Mouse (Mus musculus) thymus, adult 2 months (tissue): ENCODE results near the gene Mpv17l2.

Experiments
- CTCF ChIP-seq: fragments of 200-500 bp; IDR thresholded peaks from 2 replicates; pipeline ENCODE4 v1.5.1; 2012; ENCODE audit warnings: mild to moderate bottlenecking, control low read depth, low read length, moderate library complexity, borderline replicate concordance; ENCODE audit not compliant: control insufficient read depth, poor library complexity, insufficient read depth; ENCODE audit errors: extremely low read depth
- POLR2A ChIP-seq: fragments of 200-500 bp; IDR thresholded peaks from 2 replicates; pipeline ENCODE4 v1.6.1; 2012; ENCODE audit warnings: mild to moderate bottlenecking, low read length, control low read depth, moderate library complexity; ENCODE audit not compliant: control insufficient read depth, poor library complexity, insufficient read depth; ENCODE audit errors: extremely low read depth

DNA sequence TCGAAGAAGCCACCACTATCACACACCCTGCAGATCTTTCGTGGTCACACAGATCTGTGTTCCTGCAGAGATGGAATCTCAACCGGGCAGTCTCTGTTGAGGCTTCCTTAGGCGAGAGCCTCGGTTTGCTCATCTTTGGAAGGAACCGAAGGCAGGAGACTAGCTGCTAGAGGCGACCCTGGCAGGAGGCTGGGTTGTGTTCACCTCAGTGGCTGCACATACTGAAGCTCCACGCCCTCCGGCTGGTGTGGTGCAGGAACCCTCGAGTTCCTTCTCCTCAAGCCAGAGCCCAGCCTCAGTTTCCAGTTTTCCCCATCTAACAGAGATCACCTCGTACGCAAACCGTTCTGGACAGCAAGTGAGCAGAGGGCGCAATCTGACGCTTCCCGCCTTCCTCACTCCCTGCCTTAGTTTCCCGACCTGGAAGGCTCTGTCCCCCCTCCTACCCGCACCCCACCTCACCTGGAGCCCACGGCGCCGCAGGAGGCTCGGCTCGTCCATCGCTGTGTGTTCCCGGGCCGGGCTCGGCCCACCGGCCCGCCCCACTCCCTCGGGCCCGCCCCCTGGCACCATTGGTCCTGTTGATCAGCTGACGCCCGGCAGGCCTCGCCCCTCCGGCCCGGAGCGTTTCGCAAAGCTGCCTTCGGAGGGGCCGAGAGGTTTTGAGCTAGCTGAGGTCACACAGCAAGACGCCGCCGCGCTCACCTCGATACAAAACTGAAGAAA is 43.9 kb upstream of the Mpv17l2 start, which contains the start of gene Mast3:
- TF ChIP-seq POLR2A (0 out of 2 replicates have a peak, but pooled peaks have one; percentile 20), CTCF (peak; percentile 38; the same call in 1 of the 2 replicates)
